Mouse (Mus musculus): ENCODE data around the gene Syne2. TPM values are rescaled to one million over a fixed set of nuclear protein-coding genes. Genes with fewer than 3 reads are reported as not detected.

Syne2 gene
- polyA plus RNA-seq, 1 experiment from 2014 or later: 80.1 TPM

DNA sequence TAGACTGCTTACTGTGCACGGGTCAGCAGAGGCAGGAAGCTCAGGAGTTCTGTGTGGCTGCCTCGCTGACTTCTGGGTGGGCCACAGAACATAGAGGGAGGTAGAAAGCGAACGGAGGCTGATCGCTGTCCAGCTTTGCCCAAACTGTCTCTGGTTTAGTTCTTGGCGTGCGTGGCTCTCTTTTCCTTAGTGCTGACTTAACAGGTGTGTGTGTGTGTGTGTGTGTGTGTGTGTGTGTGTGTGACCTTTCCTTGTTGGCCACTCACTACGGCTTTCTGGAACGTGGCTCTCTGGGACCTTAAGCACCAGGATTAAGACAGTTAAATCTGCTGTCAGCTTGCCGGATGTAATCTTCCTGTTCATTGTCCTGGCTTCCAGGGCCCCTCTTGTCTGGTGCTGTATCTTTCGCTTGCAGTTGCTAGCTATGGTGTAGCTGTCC lies 18.6 kb downstream of the Syne2 start:
- no peaks in the 10 kb centered on the region for H3K9me3 ChIP-seq (ENCODE audit: control insufficient read depth, low read length)
- 26% methylated on average over 11 of the region's 11 CpGs for WGBS
- DNase-seq (ENCODE audit: low spot score, missing footprints): peak; percentile 90
- peaks cover 22% of the 10 kb centered on the region for H3K4me1 ChIP-seq (ENCODE audit: control insufficient read depth, insufficient read depth, low read length)
- no peak overlapping the region for H3K4me2 ChIP-seq
- no peaks in the 10 kb centered on the region for H3K27me3 ChIP-seq (ENCODE audit: control insufficient read depth, insufficient read depth, low read length)
- no peak overlapping the region for H3K9ac ChIP-seq (ENCODE audit: low read length)
- peak; percentile 45; the same call in 1 of the 2 replicates for ATAC-seq (ENCODE audit: low FRiP score)
- H3K4me3 ChIP-seq (ENCODE audit: low read depth, low read length): no peak overlapping the region
- H3K36me3 ChIP-seq (ENCODE audit: control insufficient read depth, insufficient read depth, low read length): no peaks in the 10 kb centered on the region
- H3K27ac ChIP-seq (ENCODE audit: low read depth, low read length): no peak overlapping the region

DNA sequence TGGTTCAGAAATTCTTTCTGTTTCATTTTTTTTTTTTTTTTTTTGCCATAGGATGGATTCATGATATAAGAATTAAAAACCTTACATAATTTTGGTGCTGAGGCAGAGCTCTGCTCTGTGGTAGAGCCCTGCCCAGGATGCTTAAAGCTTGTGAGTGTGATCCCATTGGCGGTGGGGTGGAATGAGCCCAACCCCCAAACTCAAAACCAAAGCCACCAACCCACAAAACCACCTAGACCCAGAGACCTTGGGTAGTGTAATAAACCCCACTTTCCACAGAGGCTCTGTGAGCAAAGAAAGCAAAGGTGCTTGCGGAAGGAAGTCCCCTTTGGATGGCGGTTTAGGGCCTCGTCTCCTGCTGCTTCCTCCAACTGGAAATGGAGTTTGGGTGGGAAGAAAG lies 19.5 kb downstream of the Syne2 start:
- Histone ChIP-seq H3K9me3 (ENCODE audit: control insufficient read depth, low read length) (no peaks in the 10 kb centered on the region), H3K4me3 (ENCODE audit: low read depth, low read length) (no peak overlapping the region), H3K9ac (ENCODE audit: low read length) (no peak overlapping the region), H3K4me1 (ENCODE audit: control insufficient read depth, insufficient read depth, low read length) (peaks cover 22% of the 10 kb centered on the region), H3K36me3 (ENCODE audit: control insufficient read depth, insufficient read depth, low read length) (no peaks in the 10 kb centered on the region), H3K4me2 (no peak overlapping the region), H3K27ac (ENCODE audit: low read depth, low read length) (no peak overlapping the region), H3K27me3 (ENCODE audit: control insufficient read depth, insufficient read depth, low read length) (no peaks in the 10 kb centered on the region)
- DNase-seq (ENCODE audit: low spot score, missing footprints) (no peak), ATAC-seq (ENCODE audit: low FRiP score) (no peak)
- 82% methylated on average over 4 of the region's 4 CpGs for WGBS

DNA sequence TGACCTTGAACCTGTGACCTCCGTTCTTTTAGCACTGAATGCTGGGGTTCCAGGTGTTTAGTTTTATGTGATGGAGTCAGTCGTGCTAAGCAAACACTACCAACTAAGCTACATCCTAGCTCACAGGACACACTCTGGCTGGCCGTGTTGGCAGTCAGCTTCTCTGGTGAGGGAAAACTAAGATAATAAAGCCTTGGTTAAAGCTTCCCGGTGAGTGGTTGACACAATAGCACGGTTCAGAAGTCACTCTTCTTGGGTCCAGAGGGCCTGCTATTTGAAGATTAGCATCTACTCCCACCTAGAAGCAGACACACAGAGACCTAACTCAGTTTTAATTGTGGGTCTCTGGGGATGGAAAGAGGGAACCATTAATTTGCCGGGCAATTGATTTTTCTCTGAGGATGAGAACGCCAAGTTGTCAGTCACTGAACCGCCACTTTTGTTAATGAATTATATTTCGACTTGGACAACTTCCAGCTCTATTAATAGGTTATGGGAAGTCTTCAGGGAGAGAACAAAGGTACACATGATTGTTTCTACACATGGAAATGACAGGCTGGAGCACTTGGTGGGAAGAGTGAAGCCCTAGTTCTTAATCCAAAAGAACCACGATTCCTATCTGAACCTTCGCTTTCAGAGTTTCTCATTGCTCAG lies 21.3 kb downstream of the Syne2 start:
- Histone ChIP-seq H3K9ac (ENCODE audit: low read length) (no peak overlapping the region), H3K4me2 (no peak overlapping the region), H3K27me3 (ENCODE audit: control insufficient read depth, insufficient read depth, low read length) (no peaks in the 10 kb centered on the region), H3K9me3 (ENCODE audit: control insufficient read depth, low read length) (no peaks in the 10 kb centered on the region), H3K4me3 (ENCODE audit: low read depth, low read length) (no peak overlapping the region), H3K36me3 (ENCODE audit: control insufficient read depth, insufficient read depth, low read length) (no peaks in the 10 kb centered on the region), H3K27ac (ENCODE audit: low read depth, low read length) (no peak overlapping the region), H3K4me1 (ENCODE audit: control insufficient read depth, insufficient read depth, low read length) (peaks cover 20% of the 10 kb centered on the region)
- DNase-seq (ENCODE audit: low spot score, missing footprints): no peak
- ATAC-seq (ENCODE audit: low FRiP score): no peak
- WGBS: 83% methylated on average over 11 of the region's 11 CpGs

DNA sequence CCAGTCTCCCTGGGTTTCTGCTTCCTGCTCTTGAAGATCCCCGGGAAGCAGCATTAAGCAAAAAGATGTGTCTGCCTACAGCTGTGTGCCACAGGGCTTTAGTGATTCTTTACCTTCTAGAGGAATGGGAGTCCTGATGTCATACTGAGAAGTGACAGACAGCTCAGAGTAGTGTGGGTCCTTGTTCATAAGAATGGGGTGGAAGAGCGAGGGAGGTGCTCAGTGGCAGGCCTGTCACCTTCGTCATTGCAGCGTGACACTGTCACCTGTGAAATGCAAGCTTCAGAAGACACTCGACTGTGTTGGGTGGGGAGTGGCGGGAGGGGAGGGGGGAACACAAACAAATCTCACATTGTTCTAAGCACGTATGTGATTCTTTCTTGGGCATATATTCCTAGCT lies 23.2 kb downstream of the Syne2 start:
- Histone ChIP-seq H3K9ac (ENCODE audit: low read length) (no peak overlapping the region), H3K4me1 (ENCODE audit: control insufficient read depth, insufficient read depth, low read length) (peaks cover 9% of the 10 kb centered on the region), H3K9me3 (ENCODE audit: control insufficient read depth, low read length) (no peaks in the 10 kb centered on the region), H3K4me3 (ENCODE audit: low read depth, low read length) (no peak overlapping the region), H3K4me2 (no peak overlapping the region), H3K27ac (ENCODE audit: low read depth, low read length) (no peak overlapping the region), H3K27me3 (ENCODE audit: control insufficient read depth, insufficient read depth, low read length) (no peaks in the 10 kb centered on the region), H3K36me3 (ENCODE audit: control insufficient read depth, insufficient read depth, low read length) (no peaks in the 10 kb centered on the region)
- no peak for DNase-seq (ENCODE audit: low spot score, missing footprints)
- no peak for ATAC-seq (ENCODE audit: low FRiP score)
- 85% methylated on average over 7 of the region's 7 CpGs for WGBS

DNA sequence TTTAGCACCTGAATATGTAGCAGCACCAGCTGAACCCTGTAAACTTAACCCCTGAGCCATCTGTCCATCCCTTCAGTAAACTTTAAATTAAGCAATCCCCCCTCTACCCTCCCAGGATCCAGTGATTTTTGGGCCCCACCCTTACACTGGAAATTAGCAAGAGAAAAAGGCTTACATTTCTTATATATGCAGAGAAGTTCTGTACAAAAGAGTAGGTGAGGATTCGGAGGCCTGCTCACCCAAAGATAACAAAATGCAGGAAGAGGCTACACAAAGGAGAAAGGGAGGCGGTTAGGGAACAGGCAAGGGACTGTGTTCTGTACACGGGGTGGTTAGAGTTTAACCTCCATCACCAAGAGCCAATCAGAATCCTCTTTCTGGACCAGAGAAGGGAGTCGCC lies 26.4 kb downstream of the Syne2 start:
- 88% methylated on average over 4 of the region's 4 CpGs for WGBS
- DNase-seq (ENCODE audit: low spot score, missing footprints) (no peak), ATAC-seq (ENCODE audit: low FRiP score) (no peak)
- Histone ChIP-seq H3K4me3 (ENCODE audit: low read depth, low read length) (no peak overlapping the region), H3K27ac (ENCODE audit: low read depth, low read length) (no peak overlapping the region), H3K4me1 (ENCODE audit: control insufficient read depth, insufficient read depth, low read length) (no peaks in the 10 kb centered on the region), H3K36me3 (ENCODE audit: control insufficient read depth, insufficient read depth, low read length) (no peaks in the 10 kb centered on the region), H3K9me3 (ENCODE audit: control insufficient read depth, low read length) (no peaks in the 10 kb centered on the region), H3K4me2 (no peak overlapping the region), H3K9ac (ENCODE audit: low read length) (no peak overlapping the region), H3K27me3 (ENCODE audit: control insufficient read depth, insufficient read depth, low read length) (no peaks in the 10 kb centered on the region)

DNA sequence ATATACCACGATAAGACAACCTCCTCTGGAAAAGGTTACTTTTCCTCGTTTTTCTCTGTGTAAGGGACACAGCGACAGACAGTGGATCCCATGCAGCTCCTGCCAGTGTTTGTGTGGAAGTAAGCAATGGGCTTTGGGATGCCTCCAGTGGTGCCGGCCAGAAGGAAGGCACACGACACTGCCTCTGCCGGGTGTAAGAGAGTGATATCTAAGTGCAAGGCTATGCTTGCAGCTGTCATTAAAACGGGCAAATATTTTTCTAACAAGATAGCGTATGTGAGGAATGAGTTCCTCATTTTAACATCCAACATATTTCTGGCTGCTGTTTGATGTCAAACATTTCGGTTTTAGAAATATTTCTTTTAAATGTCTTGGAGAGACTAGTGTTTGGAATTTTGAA lies 27.1 kb downstream of the Syne2 start:
- H3K4me3 ChIP-seq (ENCODE audit: low read depth, low read length): no peak overlapping the region

DNA sequence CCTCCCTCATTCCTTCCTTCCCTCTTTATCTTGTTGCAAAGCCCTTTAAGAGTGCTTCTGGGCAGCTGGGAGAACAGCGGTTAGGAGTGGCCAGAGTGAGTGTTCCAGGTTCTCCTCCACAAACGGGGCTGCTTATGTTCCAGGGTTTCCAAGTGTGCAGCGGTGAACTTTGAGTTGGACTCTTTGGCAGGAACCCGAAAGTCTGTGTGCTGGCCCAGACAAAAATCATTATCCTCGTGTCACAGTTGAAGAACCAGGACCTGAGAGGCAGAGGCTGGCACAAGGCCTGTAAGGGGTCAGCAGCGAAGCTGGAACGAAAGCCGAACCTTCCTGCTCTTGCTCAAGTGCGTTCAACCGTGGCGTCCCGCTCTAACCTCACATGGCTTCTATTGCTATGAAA lies 28.6 kb downstream of the Syne2 start:
- ATAC-seq (ENCODE audit: low FRiP score) (no peak), DNase-seq (ENCODE audit: low spot score, missing footprints) (no peak)
- H3K9me3 ChIP-seq (ENCODE audit: control insufficient read depth, low read length): no peaks in the 10 kb centered on the region
- no peaks in the 10 kb centered on the region for H3K4me1 ChIP-seq (ENCODE audit: control insufficient read depth, insufficient read depth, low read length)
- H3K4me2 ChIP-seq: no peak overlapping the region
- H3K27me3 ChIP-seq (ENCODE audit: control insufficient read depth, insufficient read depth, low read length): no peaks in the 10 kb centered on the region
- WGBS: 83% methylated on average over 12 of the region's 12 CpGs
- no peak overlapping the region for H3K4me3 ChIP-seq (ENCODE audit: low read depth, low read length)
- no peaks in the 10 kb centered on the region for H3K36me3 ChIP-seq (ENCODE audit: control insufficient read depth, insufficient read depth, low read length)
- H3K9ac ChIP-seq (ENCODE audit: low read length): no peak overlapping the region
- no peak overlapping the region for H3K27ac ChIP-seq (ENCODE audit: low read depth, low read length)

More for the DNA sequence above, 27.1 kb downstream of the Syne2 start:
- WGBS: 86% methylated on average over 9 of the region's 9 CpGs
- H3K27ac ChIP-seq (ENCODE audit: low read depth, low read length): no peak overlapping the region
- no peak for DNase-seq (ENCODE audit: low spot score, missing footprints)
- no peak for ATAC-seq (ENCODE audit: low FRiP score)
- no peak overlapping the region for H3K9ac ChIP-seq (ENCODE audit: low read length)
- H3K4me2 ChIP-seq: no peak overlapping the region
- H3K36me3 ChIP-seq (ENCODE audit: control insufficient read depth, insufficient read depth, low read length): no peaks in the 10 kb centered on the region
- H3K9me3 ChIP-seq (ENCODE audit: control insufficient read depth, low read length): no peaks in the 10 kb centered on the region
- H3K27me3 ChIP-seq (ENCODE audit: control insufficient read depth, insufficient read depth, low read length): no peaks in the 10 kb centered on the region
- no peaks in the 10 kb centered on the region for H3K4me1 ChIP-seq (ENCODE audit: control insufficient read depth, insufficient read depth, low read length)

DNA sequence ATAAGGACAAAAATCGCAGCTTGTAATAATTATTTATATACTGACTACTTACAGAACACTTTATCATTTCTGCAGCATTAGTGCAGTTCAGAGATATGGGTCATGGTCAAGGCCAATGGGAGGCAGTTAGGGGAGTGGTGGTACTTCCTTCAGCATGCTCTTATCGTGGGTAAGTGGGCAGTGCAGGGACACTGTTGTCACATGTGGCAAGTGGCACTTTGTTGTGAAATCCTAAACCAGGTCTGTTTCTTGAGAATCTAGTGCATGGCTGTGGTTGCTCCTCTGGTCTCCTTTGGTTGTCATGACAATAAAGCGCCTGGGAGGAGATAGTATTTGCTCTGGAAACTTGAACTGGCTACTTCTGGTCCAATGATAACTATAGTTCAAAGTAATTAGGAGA lies 32.3 kb downstream of the Syne2 start:
- DNase-seq (ENCODE audit: low spot score, missing footprints) (no peak), ATAC-seq (ENCODE audit: low FRiP score) (no peak)
- WGBS: 70% methylated on average over 3 of the region's 3 CpGs
- Histone ChIP-seq H3K4me1 (ENCODE audit: control insufficient read depth, insufficient read depth, low read length) (peaks cover 3% of the 10 kb centered on the region; the same call in 1 of the 2 replicates), H3K36me3 (ENCODE audit: control insufficient read depth, insufficient read depth, low read length) (no peaks in the 10 kb centered on the region), H3K27me3 (ENCODE audit: control insufficient read depth, insufficient read depth, low read length) (no peaks in the 10 kb centered on the region), H3K9me3 (ENCODE audit: control insufficient read depth, low read length) (no peaks in the 10 kb centered on the region), H3K27ac (ENCODE audit: low read depth, low read length) (no peak overlapping the region), H3K4me2 (no peak overlapping the region), H3K4me3 (ENCODE audit: low read depth, low read length) (no peak overlapping the region), H3K9ac (ENCODE audit: low read length) (no peak overlapping the region)

DNA sequence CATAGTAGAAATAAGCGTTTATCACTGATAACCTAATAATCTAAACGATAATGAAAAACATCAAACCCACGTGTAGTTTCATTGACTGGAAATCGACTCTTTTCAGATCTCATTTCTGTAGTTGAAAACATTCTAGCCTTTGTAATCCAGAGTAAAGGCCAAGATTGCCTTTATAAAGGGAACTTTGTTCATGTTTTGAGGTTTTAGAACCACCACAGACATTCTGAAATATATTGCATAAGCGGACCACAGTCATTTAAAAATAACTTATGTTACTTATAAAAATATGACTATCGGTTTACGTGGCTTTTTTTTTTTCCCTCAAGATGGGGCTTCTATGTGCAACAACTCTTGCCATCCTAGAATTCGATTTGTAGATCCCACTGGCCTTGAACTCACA lies 33.5 kb downstream of the Syne2 start:
- H3K36me3 ChIP-seq (ENCODE audit: control insufficient read depth, insufficient read depth, low read length): no peaks in the 10 kb centered on the region
- DNase-seq (ENCODE audit: low spot score, missing footprints): no peak
- H3K4me3 ChIP-seq (ENCODE audit: low read depth, low read length): no peak overlapping the region
- peaks cover 4% of the 10 kb centered on the region; the same call in 1 of the 2 replicates for H3K4me1 ChIP-seq (ENCODE audit: control insufficient read depth, insufficient read depth, low read length)
- no peaks in the 10 kb centered on the region for H3K9me3 ChIP-seq (ENCODE audit: control insufficient read depth, low read length)
- no peak overlapping the region for H3K9ac ChIP-seq (ENCODE audit: low read length)
- H3K4me2 ChIP-seq: no peak overlapping the region
- H3K27me3 ChIP-seq (ENCODE audit: control insufficient read depth, insufficient read depth, low read length): no peaks in the 10 kb centered on the region
- 89% methylated on average over 8 of the region's 8 CpGs for WGBS
- ATAC-seq (ENCODE audit: low FRiP score): no peak
- no peak overlapping the region for H3K27ac ChIP-seq (ENCODE audit: low read depth, low read length)
